Mouse (Mus musculus) myocyte (in vitro differentiated cells): ENCODE data around the gene Rnf225. TPM values are rescaled to one million over a fixed set of nuclear protein-coding genes. Genes with fewer than 3 reads are reported as not detected.
"Not testable (repeated sequence)": the region's sequence is repeated elsewhere in the genome, so short reads cannot be mapped to it uniquely, and the experiment has no call there.

Experiments used
- H3K27me3 ChIP-seq: one replicate; pipeline ENCODE4 v1.6.1; 2011; ENCODE audit not compliant: control insufficient read depth, insufficient read depth, insufficient read length
- H3K36me3 ChIP-seq: one replicate; pipeline ENCODE4 v1.6.1; 2011; ENCODE audit not compliant: control insufficient read depth, insufficient read depth
- H3K4me2 ChIP-seq: one replicate; pipeline ENCODE4 v1.6.1; 2011; ENCODE audit warnings: low read depth, control low read depth
- H3K4me3 ChIP-seq: one replicate; pipeline ENCODE4 v1.5.1; 2011; ENCODE audit warnings: mild to moderate bottlenecking, control low read depth, moderate library complexity
- H3K79me2 ChIP-seq: one replicate; pipeline ENCODE4 v1.6.1; 2011; ENCODE audit not compliant: control insufficient read depth, insufficient read depth
- H3ac ChIP-seq: one replicate; pipeline ENCODE4 v1.6.1; 2011; ENCODE audit not compliant: control insufficient read depth, insufficient read length
- CEBPB ChIP-seq: IDR thresholded peaks from 2 replicates; pipeline ENCODE4 v1.6.1; 2011; ENCODE audit warnings: mild to moderate bottlenecking, moderate library complexity; ENCODE audit not compliant: poor library complexity, insufficient read depth, severe bottlenecking
- E2F4 ChIP-seq: IDR thresholded peaks from one replicate; pipeline ENCODE4 v1.6.1; 2011; ENCODE audit warnings: mild to moderate bottlenecking, control low read depth, moderate library complexity; ENCODE audit not compliant: insufficient read depth
- MAX ChIP-seq: IDR thresholded peaks from one replicate; pipeline ENCODE4 v1.6.1; 2011; ENCODE audit warnings: low read depth, mild to moderate bottlenecking, control low read depth
- MYOD1 ChIP-seq, 3 experiments: IDR thresholded peaks; one replicate each; pipeline ENCODE4 v1.6.1; 2011; ENCODE audit warnings: control low read depth in 2 of 3, low read depth in 2 of 3, mild to moderate bottlenecking in 2 of 3, moderate library complexity in 1 of 3; ENCODE audit not compliant: insufficient read length in 2 of 3, control insufficient read depth in 1 of 3
- MYOG ChIP-seq, 3 experiments: IDR thresholded peaks; one replicate each; pipeline ENCODE4 v1.6.1; 2011; ENCODE audit warnings: control low read depth in 2 of 3, low read depth in 2 of 3, mild to moderate bottlenecking in 2 of 3; ENCODE audit not compliant: insufficient read length in 2 of 3, control insufficient read depth in 1 of 3, insufficient read depth in 1 of 3
- POLR2A ChIP-seq: IDR thresholded peaks from one replicate; pipeline ENCODE4 v1.6.1; 2011; ENCODE audit warnings: low read depth, mild to moderate bottlenecking, control low read depth, moderate library complexity; ENCODE audit not compliant: insufficient read length
- POLR2AphosphoS2 ChIP-seq: IDR thresholded peaks from one replicate; pipeline ENCODE4 v1.6.1; 2011; ENCODE audit warnings: low read depth, control low read depth; ENCODE audit not compliant: insufficient read length
- REST ChIP-seq: IDR thresholded peaks from one replicate; pipeline ENCODE4 v1.6.1; 2011; ENCODE audit warnings: mild to moderate bottlenecking, control low read depth, moderate library complexity; ENCODE audit not compliant: insufficient read depth, insufficient read length
- SRF ChIP-seq: IDR thresholded peaks from one replicate; pipeline ENCODE4 v1.6.1; 2011; ENCODE audit warnings: low read depth; ENCODE audit not compliant: control insufficient read depth, insufficient read length
- TCF12 ChIP-seq: IDR thresholded peaks from one replicate; pipeline ENCODE4 v1.6.1; 2011; ENCODE audit warnings: mild to moderate bottlenecking, control low read depth; ENCODE audit not compliant: poor library complexity, insufficient read depth, severe bottlenecking
- TCF3 ChIP-seq: IDR thresholded peaks from one replicate; pipeline ENCODE4 v1.6.1; 2011; ENCODE audit warnings: low read depth, control low read depth; ENCODE audit not compliant: insufficient read length
- USF1 ChIP-seq: IDR thresholded peaks from one replicate; pipeline ENCODE4 v1.6.1; 2011; ENCODE audit warnings: low read depth, mild to moderate bottlenecking, control low read depth, moderate library complexity
- polyA plus RNA-seq: library from polyadenylated mRNA; unstranded; fragments of >200 nt; fragmentation: generic; extraction: Trizol; gene quantifications from one replicate; pipeline ENCODE4 v1.2.1, GENCODE M21; 2012; ENCODE audit warnings: missing spikeins

The Rnf225 gene
- polyA plus RNA-seq, 1 experiment: 0.91 TPM

DNA sequence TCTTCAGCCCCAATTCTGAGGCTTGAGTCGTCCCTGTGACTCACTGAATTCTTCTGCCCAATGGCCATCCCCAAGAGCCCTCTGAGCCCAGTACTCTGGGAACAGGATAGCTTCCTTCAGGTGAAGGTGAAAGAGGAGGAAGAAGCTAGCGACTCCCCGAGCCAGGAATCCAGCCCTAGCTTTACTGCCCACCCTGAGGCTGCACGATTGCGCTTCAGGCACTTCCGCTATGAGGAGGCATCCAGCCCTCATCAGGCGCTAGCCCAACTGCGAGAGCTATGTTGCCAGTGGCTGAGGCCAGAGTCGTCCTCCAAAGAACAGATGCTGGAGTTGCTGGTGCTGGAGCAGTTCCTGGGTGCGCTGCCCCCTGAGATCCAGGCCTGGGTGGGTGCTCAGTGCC lies 23.6 kb upstream of the Rnf225 start:
- Histone ChIP-seq H3ac (no peak overlapping the region), H3K4me3 (no peak overlapping the region), H3K4me2 (no peak overlapping the region), H3K36me3 (peaks cover 21% of the 10 kb centered on the region), H3K27me3 (no peaks in the 10 kb centered on the region), H3K79me2 (peaks cover 4% of the 10 kb centered on the region)
- TF ChIP-seq CEBPB: no peak
- no peak for TF ChIP-seq USF1
- no peak for TF ChIP-seq POLR2A
- no peak for TF ChIP-seq SRF
- no peak for TF ChIP-seq TCF3
- no peak for TF ChIP-seq POLR2AphosphoS2
- no peak for TF ChIP-seq MAX
- no peak for TF ChIP-seq REST
- no peak for TF ChIP-seq TCF12
- no peak for TF ChIP-seq MYOG (IDR thresholded peaks at IDR 0.05; ENCODE audit: control insufficient read depth in 1 of 3, insufficient read depth in 1 of 3, insufficient read length in 2 of 3, low read depth in 2 of 3)
- TF ChIP-seq E2F4: no peak
- TF ChIP-seq MYOD1 (IDR thresholded peaks at IDR 0.05; ENCODE audit: control insufficient read depth in 1 of 3, insufficient read length in 2 of 3, low read depth in 2 of 3): no peak

DNA sequence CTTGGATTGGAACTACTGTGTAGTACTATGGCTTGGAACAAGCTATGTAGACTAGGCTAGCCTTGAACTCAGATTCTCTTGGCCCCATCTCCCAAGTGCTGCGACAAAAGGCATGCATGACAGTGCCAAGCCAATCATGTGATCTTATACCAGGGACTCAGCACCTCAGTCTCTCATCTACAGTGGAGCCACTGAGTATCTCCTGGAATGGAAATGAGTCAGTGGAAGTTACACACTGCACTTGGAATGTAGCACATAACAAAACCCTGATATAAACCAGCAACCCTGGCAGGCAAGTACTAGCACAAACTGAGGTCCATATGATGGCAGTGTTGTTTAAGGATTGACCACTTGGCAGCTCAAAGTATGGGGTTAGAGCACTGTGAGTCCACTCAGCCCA lies 22.1 kb upstream of the Rnf225 start:
- Histone ChIP-seq H3K27me3 (no peaks in the 10 kb centered on the region), H3K4me3 (no peak overlapping the region), H3ac (no peak overlapping the region), H3K36me3 (peaks cover 21% of the 10 kb centered on the region), H3K4me2 (no peak overlapping the region), H3K79me2 (no peaks in the 10 kb centered on the region)
- TF ChIP-seq TCF12 (no peak), POLR2A (no peak), USF1 (no peak), CEBPB (no peak), E2F4 (no peak), TCF3 (no peak), SRF (no peak), MAX (no peak), MYOG (IDR thresholded peaks at IDR 0.05; ENCODE audit: control insufficient read depth in 1 of 3, insufficient read depth in 1 of 3, insufficient read length in 2 of 3, low read depth in 2 of 3) (no peak), POLR2AphosphoS2 (no peak)

DNA sequence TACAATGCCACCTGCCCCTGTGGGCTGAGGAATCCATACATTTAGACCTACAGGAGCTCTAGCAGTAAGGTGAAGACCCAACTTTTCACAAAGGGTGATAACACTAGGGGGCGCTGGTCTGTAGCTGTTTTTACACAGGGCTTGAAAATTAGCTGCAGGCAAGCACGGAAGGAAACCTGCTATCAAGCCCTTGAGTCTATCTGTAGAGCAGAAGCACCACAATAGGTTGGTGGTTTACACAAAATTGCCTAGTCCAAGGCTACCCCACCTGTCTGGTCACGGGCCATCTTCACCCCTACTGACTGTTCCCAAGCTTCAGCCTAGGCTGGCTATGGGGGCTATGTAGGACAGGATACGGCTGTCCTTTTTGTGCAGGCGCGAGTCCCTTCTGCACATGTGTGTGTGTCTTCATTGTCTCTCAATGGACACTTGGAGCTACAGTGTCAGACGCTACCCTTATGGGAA lies 17.7 kb upstream of the Rnf225 start:
- no peak overlapping the region for H3ac ChIP-seq
- no peak overlapping the region for H3K4me3 ChIP-seq
- no peak for TF ChIP-seq MYOG (IDR thresholded peaks at IDR 0.05; ENCODE audit: control insufficient read depth in 1 of 3, insufficient read depth in 1 of 3, insufficient read length in 2 of 3, low read depth in 2 of 3)
- TF ChIP-seq TCF12: no peak
- TF ChIP-seq SRF: no peak
- TF ChIP-seq USF1: no peak
- no peak for TF ChIP-seq MAX
- no peak for TF ChIP-seq MYOD1 (IDR thresholded peaks at IDR 0.05; ENCODE audit: control insufficient read depth in 1 of 3, insufficient read length in 2 of 3, low read depth in 2 of 3)
- no peak for TF ChIP-seq POLR2AphosphoS2
- H3K4me2 ChIP-seq: no peak overlapping the region
- no peaks in the 10 kb centered on the region for H3K27me3 ChIP-seq
- no peaks in the 10 kb centered on the region for H3K79me2 ChIP-seq
- H3K36me3 ChIP-seq: peaks cover 21% of the 10 kb centered on the region

DNA sequence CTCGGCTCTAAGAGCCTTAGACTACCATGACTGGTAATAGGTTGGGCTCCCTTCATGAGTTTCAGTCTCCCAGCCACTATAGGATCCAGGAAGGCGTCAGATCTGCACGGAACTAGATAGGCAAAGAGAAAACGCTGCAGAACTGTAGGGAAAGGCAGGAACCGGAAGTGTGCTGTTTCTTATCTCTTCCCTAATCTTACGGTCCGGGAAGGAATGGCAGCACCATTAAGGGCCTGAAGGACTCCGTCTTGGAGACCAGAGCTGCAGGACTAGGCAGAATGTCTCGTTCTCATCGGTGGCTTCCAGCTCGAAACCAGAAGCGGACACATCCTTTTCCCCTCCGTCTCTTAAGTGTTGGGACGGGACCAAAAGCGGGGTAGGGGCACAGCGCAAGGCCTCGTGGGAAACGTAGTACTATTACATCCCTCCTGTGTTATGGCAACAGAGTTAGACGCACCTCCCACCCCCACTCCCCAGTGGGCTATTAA lies 17.0 kb upstream of the Rnf225 start:
- Histone ChIP-seq H3K36me3 (peaks cover 21% of the 10 kb centered on the region), H3K4me3 (no peak overlapping the region), H3K27me3 (no peaks in the 10 kb centered on the region), H3ac (no peak overlapping the region), H3K79me2 (no peaks in the 10 kb centered on the region), H3K4me2 (no peak overlapping the region)
- TF ChIP-seq POLR2AphosphoS2 (peak; percentile 46), MAX (no peak)

DNA sequence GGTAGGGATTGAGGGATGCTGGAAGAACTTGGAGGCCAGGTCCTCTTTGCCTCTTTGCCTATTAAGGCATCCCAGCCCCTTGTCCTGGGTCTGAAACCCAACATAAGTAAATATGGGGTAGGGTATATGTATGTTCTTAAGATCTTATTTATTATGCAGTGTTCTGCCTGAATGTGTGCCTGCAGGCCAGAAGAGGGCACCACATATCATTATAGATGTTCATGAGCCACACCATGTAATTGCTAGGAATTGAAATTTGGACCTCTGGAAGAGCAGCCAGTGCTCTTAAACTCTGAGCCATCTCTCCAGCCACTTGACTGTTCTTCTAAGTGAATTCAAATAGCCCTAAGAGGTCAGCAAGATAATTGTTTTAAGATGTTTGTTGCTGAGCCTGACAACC lies 13.7 kb upstream of the Rnf225 start:
- Histone ChIP-seq H3K79me2 (no peaks in the 10 kb centered on the region), H3K27me3 (no peaks in the 10 kb centered on the region), H3ac (no peak overlapping the region), H3K36me3 (no peaks in the 10 kb centered on the region), H3K4me2 (no peak overlapping the region), H3K4me3 (no peak overlapping the region)
- no peak for TF ChIP-seq USF1
- no peak for TF ChIP-seq POLR2A
- TF ChIP-seq E2F4: no peak
- TF ChIP-seq SRF: no peak
- TF ChIP-seq REST: no peak
- no peak for TF ChIP-seq MYOG (IDR thresholded peaks at IDR 0.05; ENCODE audit: control insufficient read depth in 1 of 3, insufficient read depth in 1 of 3, insufficient read length in 2 of 3, low read depth in 2 of 3)
- TF ChIP-seq POLR2AphosphoS2: no peak
- TF ChIP-seq MYOD1 (IDR thresholded peaks at IDR 0.05; ENCODE audit: control insufficient read depth in 1 of 3, insufficient read length in 2 of 3, low read depth in 2 of 3): no peak

DNA sequence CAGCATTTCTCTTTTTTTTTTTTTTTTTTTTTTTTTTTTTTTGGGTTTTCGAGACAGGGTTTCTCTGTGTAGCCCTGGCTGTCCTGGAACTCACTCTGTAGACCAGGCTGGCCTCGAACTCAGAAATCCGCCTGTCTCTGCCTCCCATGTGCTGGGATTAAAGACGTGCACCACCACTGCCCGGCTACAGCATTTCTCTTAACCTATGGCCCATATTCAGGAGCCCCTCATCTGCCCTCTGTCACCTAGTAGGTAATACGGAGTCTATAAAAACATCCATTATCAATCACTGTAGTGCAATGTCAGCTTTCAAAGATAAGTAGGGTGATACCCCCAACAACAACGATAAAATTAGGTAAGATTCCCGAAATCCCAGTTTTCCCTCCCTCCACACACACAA lies 6.7 kb upstream of the Rnf225 start:
- peaks cover 21% of the 10 kb centered on the region for H3K36me3 ChIP-seq
- peak overlapping the region; percentile 98 for H3K4me3 ChIP-seq
- peak overlapping the region; percentile 45 for H3K4me2 ChIP-seq
- H3K79me2 ChIP-seq: peaks cover 22% of the 10 kb centered on the region
- not testable (repeated sequence) for H3K27me3 ChIP-seq, H3ac ChIP-seq
